Mouse (Mus musculus) midbrain, embryonic 10.5 days (tissue): Measurements from ENCODE around the gene Scarb1. TPM values are rescaled to one million over a fixed set of nuclear protein-coding genes. Genes with fewer than 3 reads are reported as not detected.

Experiments
- DNase-seq: peaks from one replicate; pipeline ENCODE4 v3.0.0-alpha.2; 2017; ENCODE audit warnings: low spot score
- H3K27ac ChIP-seq: fragments of 300-500 bp; sonication (generic); replicated peaks from 2 replicates; pipeline ENCODE4 v1.5.1; 2016; ENCODE audit warnings: mild to moderate bottlenecking
- H3K27me3 ChIP-seq: fragments of 300-500 bp; sonication (generic); 2 replicates; pipeline ENCODE4 v1.6.1; 2016; ENCODE audit warnings: low read depth, mild to moderate bottlenecking; ENCODE audit not compliant: poor library complexity, severe bottlenecking
- H3K36me3 ChIP-seq: fragments of 300-500 bp; sonication (generic); 2 replicates; pipeline ENCODE4 v1.6.1; 2016; ENCODE audit warnings: mild to moderate bottlenecking, moderate library complexity
- H3K4me1 ChIP-seq: fragments of 300-500 bp; sonication (generic); 2 replicates; pipeline ENCODE4 v1.6.1; 2016
- H3K4me3 ChIP-seq: fragments of 300-500 bp; sonication (generic); 2 replicates; pipeline ENCODE4 v1.5.1; 2016; ENCODE audit warnings: mild to moderate bottlenecking, moderate library complexity
- H3K9me3 ChIP-seq: fragments of 300-500 bp; sonication (generic); replicated peaks from 2 replicates; pipeline ENCODE4 v1.6.1; 2016; ENCODE audit warnings: mild to moderate bottlenecking
- WGBS: fragments of 180-500 bp; shearing (Covaris S2); methylation state at CpG from one replicate; pipeline ENCODE4 v1.1.7; 2016; 5-methylcytosine and 5-hydroxymethylcytosine counted together
- polyA plus RNA-seq: library from polyadenylated mRNA; unstranded; fragments of >200 nt; fragmentation: Nextera tagmentation; extraction: Ambion mirVana; gene quantifications from 2 replicates; pipeline ENCODE4 v1.2.1, GENCODE M21; 2016

Scarb1 gene
- polyA plus RNA-seq, 1 experiment from 2014 or later = 52.3 TPM

DNA sequence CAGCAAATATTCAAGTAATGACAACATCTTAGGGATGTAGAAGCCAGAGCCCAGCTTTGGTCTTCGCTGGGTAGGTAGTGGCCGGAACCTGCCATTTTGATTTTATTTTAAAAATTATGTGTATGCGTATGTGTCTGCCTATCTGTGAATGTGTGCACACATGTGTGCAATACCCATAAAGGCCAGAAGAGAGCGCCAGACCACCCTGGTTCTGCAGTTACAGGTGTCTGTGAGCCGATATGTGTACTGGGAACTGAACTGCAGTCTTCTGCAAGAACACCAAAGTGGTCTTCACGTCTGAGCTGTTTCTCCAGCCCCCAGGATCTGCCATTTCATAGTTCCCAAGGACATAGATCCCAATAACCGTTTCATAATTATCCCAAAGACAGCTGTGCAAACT lies 71.1 kb downstream of the Scarb1 start:
- Histone ChIP-seq H3K27ac (no peak overlapping the region), H3K4me1 (peaks cover 37% of the 10 kb centered on the region), H3K36me3 (no peaks in the 10 kb centered on the region), H3K27me3 (no peaks in the 10 kb centered on the region; the same call in 1 of the 2 replicates), H3K4me3 (no peak overlapping the region), H3K9me3 (no peaks in the 10 kb centered on the region)
- DNase-seq = no peak
- 91% methylated on average over 7 of the region's 7 CpGs for WGBS

DNA sequence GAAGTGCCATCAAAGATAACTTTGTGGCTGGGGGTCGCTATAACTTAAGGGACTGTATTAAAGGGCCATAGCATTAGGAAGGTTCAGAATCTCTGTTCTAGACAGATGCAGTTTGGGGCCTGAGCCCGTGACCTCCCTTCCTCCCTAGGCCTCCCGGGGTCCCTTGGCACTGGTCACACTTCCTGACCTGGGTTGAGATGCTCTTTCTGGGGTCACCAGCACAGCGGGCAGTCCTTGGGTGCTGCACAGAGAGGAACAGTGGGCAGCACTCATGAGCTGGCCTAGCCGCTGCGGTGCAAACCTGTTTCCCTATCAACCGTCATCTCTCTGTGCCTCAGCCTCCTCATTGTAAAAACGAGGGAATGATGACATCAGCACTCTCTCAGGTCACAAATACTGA lies 71.5 kb downstream of the Scarb1 start:
- peaks cover 38% of the 10 kb centered on the region for H3K4me1 ChIP-seq
- WGBS = 93% methylated on average over 8 of the region's 8 CpGs

DNA sequence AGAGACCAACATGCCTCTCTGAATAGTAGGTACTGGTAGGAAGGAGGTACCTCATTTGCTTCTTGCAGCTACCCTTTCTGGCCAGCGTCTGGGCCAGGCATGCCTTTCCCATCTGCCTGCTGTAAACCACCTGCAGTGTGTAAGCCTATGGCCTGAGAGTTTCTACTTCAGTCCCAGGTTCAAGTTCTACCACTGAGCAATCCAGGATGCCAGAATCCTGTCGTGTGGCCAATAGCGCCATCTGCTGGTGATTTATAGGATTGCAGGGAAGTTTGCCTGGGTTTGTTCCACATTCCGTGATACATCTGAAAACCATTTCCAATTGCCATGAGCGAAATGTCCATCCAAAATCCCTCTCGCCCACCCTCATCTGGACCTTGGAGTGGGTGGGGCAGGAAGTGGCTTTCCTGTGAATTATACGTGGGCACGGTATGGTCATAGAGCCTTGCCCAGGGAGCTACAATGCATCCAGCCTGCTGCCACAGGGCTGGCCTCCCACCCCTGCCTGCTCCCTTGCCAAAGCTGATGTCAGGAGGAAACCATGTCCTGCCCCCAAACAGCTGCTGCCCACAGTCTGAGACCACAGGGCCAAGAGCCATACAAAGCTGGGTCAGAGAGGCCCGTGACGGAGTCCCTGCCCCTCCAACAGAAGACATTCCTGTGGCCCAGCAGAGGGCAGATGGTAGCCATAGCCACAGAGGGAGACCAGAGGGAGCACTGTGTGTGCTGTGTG lies 72.7 kb downstream of the Scarb1 start:
- Histone ChIP-seq H3K27me3 (no peaks in the 10 kb centered on the region; the same call in 1 of the 2 replicates), H3K27ac (peak overlapping the region; percentile 47), H3K36me3 (no peaks in the 10 kb centered on the region), H3K4me3 (no peak overlapping the region), H3K9me3 (no peaks in the 10 kb centered on the region), H3K4me1 (peaks cover 34% of the 10 kb centered on the region)
- DNase-seq = peak; percentile 76
- 21% methylated on average over 10 of the region's 10 CpGs for WGBS

More for the DNA sequence above, 71.5 kb downstream of the Scarb1 start:
- H3K27ac ChIP-seq = no peak overlapping the region
- H3K9me3 ChIP-seq = no peaks in the 10 kb centered on the region
- H3K4me3 ChIP-seq = no peak overlapping the region
- H3K27me3 ChIP-seq = no peaks in the 10 kb centered on the region; the same call in 1 of the 2 replicates
- H3K36me3 ChIP-seq = no peaks in the 10 kb centered on the region
- no peak for DNase-seq

DNA sequence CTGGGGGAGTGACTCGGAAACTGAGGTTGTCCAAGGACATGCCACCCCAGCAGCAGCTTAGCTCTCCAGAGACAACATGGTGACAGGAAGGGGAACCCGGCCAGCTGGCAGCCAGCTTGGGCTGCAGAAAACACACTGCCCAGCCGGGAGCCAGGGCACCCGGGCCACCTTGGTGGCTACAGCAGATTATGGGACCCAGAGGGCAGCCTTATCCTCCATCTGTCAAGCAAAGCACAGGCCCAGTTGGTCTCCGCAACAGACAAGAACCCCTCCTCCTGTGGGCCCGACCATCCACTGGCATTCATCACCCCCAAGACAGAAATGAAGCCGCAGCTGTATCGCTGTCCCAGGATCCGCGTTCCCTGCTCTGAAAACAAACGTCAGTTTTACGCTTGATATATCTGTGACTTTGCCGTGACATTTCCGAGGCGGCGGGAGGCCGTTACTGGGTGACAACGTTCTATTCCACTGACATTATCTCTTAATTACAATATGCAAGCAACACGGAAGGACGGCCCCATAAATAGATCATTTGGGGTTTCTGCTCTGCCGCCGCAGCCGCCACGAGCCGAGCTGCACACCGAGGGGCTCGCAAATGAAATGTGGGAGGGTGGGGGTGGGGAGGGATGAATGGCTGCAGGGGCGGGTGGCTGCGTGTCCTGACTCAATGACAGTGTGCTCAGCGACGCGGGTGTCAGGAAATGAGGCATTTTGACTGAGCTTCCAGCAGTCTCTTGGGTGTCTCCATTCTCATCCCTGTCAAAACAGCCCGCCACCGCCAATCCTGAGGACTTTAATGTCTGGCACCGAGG lies 73.5 kb downstream of the Scarb1 start:
- no peak for DNase-seq
- WGBS = 71% methylated on average over 35 of the region's 35 CpGs
- H3K4me3 ChIP-seq = no peak overlapping the region
- peak overlapping the region; percentile 58; the same call in 1 of the 2 replicates for H3K27ac ChIP-seq
- no peaks in the 10 kb centered on the region; the same call in 1 of the 2 replicates for H3K27me3 ChIP-seq
- H3K36me3 ChIP-seq = no peaks in the 10 kb centered on the region
- H3K4me1 ChIP-seq = peaks cover 40% of the 10 kb centered on the region
- H3K9me3 ChIP-seq = no peaks in the 10 kb centered on the region

DNA sequence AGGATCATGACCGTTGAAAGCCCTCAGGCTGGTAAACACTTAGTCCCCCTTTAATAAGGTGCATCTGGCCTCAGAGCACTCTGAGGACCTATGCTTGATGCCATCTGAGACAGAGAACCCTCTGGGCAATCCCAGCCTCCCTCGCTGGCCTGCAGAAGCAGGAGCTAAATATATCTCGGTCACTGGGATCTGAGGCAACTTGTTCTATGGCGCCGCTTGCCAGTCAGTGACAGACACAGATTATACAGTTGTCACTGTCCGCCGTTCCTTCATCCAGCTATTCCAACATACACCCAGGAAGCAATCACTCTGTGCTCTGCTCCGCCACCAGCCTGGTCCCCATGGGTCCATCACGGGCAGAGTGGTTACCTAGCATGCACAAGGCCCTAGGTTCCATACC lies 74.8 kb downstream of the Scarb1 start:
- H3K9me3 ChIP-seq = no peaks in the 10 kb centered on the region
- peak overlapping the region; percentile 55; the same call in 1 of the 2 replicates for H3K27ac ChIP-seq
- no peak for DNase-seq
- H3K4me3 ChIP-seq = no peak overlapping the region
- H3K27me3 ChIP-seq = no peaks in the 10 kb centered on the region; the same call in 1 of the 2 replicates
- H3K4me1 ChIP-seq = peaks cover 43% of the 10 kb centered on the region
- 92% methylated on average over 9 of the region's 9 CpGs for WGBS
- no peaks in the 10 kb centered on the region for H3K36me3 ChIP-seq

DNA sequence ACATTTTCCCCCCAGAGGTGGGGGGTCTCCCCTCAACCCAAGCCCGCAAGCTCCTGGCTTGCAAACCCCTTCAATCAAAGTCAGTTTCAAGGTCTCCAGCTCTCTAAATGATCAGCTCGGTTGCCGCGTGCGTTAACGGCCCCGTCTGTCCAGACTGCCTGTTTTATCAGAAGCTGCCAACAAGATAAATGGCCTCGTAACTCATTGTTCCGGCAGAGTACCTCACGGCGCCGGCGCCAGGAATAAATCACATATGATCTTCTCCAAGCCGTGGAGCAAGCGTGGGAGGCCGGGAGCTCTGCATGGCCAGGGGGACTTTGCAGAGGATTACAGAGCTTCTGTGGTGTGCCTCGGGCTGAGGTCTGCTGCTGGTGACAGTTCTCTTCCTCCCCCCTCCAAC lies 76.2 kb downstream of the Scarb1 start:
- peaks cover 46% of the 10 kb centered on the region for H3K4me1 ChIP-seq
- H3K4me3 ChIP-seq = no peak overlapping the region
- no peak overlapping the region for H3K27ac ChIP-seq
- no peak for DNase-seq
- H3K9me3 ChIP-seq = no peaks in the 10 kb centered on the region
- WGBS = 91% methylated on average over 17 of the region's 17 CpGs
- no peaks in the 10 kb centered on the region for H3K27me3 ChIP-seq
- H3K36me3 ChIP-seq = no peaks in the 10 kb centered on the region

DNA sequence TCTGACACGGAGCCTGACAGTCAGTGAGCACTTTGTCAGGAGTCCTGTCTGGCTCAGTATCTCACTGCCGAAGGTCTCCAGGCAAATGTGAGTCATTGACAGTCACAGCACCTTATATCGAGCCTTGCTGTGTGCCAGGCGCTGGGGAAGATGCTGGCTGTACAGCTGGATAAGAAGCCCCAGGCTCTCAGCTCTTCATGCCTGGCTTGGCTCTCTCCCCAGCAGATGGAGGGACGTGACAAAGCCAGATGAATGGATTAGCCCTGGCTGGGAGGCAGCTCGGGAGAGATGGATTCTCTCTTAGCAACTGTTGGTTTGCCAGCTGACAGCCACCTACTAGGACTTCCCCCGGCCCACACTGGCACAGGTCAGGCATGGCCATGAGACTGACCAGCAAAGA lies 78.3 kb downstream of the Scarb1 start:
- no peaks in the 10 kb centered on the region for H3K9me3 ChIP-seq

DNA sequence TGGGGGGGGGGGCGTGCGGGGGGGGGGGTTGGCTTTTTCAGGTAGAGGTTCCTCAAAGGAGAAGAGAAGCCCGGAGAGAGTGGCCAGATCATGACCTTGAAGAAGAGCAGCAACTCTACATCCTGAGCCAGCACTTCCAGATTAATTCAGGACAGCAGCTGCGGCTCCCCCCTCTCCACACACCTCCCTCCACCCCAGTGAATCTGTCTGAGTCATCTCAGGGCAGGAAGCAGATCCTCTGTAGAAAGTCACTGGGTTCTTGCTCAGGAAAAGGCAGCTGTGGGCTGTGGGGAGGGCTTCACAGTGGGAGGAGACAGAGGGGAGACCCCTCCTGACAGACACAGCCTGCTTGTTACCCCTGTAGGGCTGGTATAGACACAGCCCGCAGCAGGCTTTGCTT lies 87.0 kb downstream of the Scarb1 start:
- 82% methylated on average over 4 of the region's 5 CpGs for WGBS
- DNase-seq = no peak
- H3K36me3 ChIP-seq = no peaks in the 10 kb centered on the region
- peaks cover 4% of the 10 kb centered on the region; the same call in 1 of the 2 replicates for H3K4me1 ChIP-seq
- H3K27ac ChIP-seq = 0 out of 2 replicates have a peak overlapping the region, but pooled peaks have one; percentile 14
- H3K27me3 ChIP-seq = no peaks in the 10 kb centered on the region
- H3K9me3 ChIP-seq = no peaks in the 10 kb centered on the region; the same call in 1 of the 2 replicates
- no peak overlapping the region for H3K4me3 ChIP-seq

More for the DNA sequence above, 78.3 kb downstream of the Scarb1 start:
- Histone ChIP-seq H3K4me1 (peaks cover 34% of the 10 kb centered on the region), H3K4me3 (no peak overlapping the region), H3K27ac (peak overlapping the region; percentile 14; the same call in 1 of the 2 replicates), H3K27me3 (no peaks in the 10 kb centered on the region), H3K36me3 (no peaks in the 10 kb centered on the region)
- DNase-seq = no peak
- 57% methylated on average over 7 of the region's 7 CpGs for WGBS

DNA sequence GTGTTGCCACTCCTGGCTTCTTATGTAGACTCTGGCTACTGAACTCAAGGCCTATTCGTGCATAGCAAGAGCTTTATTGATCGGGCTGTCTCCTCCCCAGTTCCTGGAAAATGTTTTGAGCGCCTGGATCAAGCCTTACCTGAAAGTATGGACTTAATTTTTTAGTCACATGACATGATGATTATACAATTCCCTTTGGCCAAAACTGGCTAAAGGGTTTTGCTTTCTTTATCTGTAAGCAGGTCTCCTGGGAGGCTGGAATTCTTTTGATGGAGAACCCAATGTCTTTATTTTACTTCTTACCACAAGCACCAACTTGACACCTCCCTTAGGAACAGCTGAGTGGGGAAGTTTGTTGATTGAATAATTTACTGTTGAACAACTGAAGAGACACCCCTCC lies 87.4 kb downstream of the Scarb1 start:
- no peak for DNase-seq
- Histone ChIP-seq H3K27me3 (no peaks in the 10 kb centered on the region), H3K4me3 (no peak overlapping the region), H3K27ac (no peak overlapping the region), H3K4me1 (peaks cover 4% of the 10 kb centered on the region; the same call in 1 of the 2 replicates), H3K36me3 (no peaks in the 10 kb centered on the region), H3K9me3 (no peaks in the 10 kb centered on the region; the same call in 1 of the 2 replicates)
- 93% methylated on average over 3 of the region's 3 CpGs for WGBS

DNA sequence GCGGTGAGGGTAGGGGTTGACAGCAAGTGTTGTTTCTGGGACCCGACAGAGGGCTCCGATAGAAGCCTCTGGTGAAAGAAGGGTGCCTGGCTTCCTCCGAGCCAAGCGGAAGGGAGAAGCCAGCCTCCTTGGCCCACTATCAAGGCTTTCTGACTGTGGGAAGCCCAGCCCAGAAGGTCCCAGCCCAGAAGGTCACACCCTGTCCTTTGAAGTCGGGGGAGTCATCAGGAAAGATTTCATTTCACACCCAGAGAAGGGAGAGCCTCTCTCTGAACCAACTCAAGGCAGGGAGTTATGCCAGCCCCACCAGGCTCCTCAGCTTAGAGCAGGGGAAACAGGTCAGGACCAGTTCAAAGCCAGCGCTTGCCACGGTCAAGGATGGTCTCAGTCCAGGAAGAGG lies 88.2 kb downstream of the Scarb1 start:
- whole genome bisulfite sequencing = 83% methylated on average over 8 of the region's 8 CpGs
- H3K27ac ChIP-seq = no peak overlapping the region
- no peaks in the 10 kb centered on the region for H3K27me3 ChIP-seq
- peaks cover 4% of the 10 kb centered on the region; the same call in 1 of the 2 replicates for H3K4me1 ChIP-seq
- no peaks in the 10 kb centered on the region; the same call in 1 of the 2 replicates for H3K9me3 ChIP-seq
- H3K4me3 ChIP-seq = no peak overlapping the region
- no peak for DNase-seq
- H3K36me3 ChIP-seq = no peaks in the 10 kb centered on the region

DNA sequence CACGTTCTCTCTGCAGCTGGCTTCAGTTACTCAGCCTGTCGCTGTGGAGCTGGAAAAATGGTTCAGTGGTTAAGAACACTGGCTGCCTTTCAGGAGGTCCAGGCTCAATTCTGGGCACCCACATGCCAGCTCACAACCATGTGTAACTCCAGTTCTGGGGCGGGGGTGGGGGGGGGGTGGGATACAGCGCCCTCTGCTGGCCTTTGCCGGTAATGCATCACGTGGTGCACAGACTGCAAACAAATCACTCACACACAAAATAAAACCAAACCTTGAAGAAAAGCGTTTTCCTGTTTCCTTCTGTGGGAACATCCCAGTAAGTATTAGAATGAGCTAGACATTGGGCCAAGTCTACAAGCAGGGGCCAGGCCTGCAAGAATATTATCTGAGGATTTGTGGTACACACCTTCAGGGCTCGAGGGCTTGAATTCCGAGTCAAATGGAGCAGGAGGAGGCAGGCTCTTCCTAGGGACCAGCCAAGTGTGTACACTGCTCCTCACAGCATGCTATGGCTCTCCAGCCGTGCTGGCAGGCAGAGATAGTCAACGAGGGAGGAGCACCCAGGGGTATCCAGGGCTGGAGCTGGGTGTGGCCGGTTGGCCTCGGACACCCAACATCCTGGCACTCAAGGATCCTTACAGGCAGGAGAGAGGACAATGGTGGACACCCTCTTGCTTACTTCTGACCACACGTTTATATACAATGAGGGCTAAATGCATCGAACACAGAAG lies 88.8 kb downstream of the Scarb1 start:
- 62% methylated on average over 15 of the region's 15 CpGs for WGBS
- no peak overlapping the region for H3K4me3 ChIP-seq
- H3K27ac ChIP-seq = no peak overlapping the region

DNA sequence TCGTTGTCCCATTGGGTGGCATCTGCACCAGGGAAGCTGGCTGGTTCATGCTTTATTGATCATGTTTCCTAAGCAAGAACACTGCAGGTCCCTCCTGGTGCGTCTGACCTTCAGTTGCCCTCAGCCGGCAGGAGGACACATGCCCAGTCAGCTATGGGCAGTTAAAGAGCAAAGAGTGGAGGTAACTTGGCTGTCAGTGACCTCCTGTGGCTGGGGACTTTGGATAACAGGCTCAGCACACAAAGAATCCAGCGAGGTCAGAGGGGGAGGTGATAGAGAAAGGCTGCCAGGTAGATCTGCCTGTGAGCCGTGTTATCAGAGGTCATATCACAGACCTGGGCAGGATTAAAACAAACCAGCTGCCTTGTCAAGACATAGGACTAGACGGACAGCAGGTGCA lies 91.7 kb downstream of the Scarb1 start:
- Histone ChIP-seq H3K4me1 (peaks cover 29% of the 10 kb centered on the region), H3K4me3 (no peak overlapping the region), H3K36me3 (no peaks in the 10 kb centered on the region), H3K27me3 (peaks cover 5% of the 10 kb centered on the region; the same call in 1 of the 2 replicates), H3K27ac (no peak overlapping the region), H3K9me3 (no peaks in the 10 kb centered on the region)
- WGBS = 62% methylated on average over 6 of the region's 6 CpGs
- DNase-seq = no peak

More for the DNA sequence above, 88.8 kb downstream of the Scarb1 start:
- no peaks in the 10 kb centered on the region; the same call in 1 of the 2 replicates for H3K9me3 ChIP-seq
- H3K36me3 ChIP-seq = no peaks in the 10 kb centered on the region
- H3K27me3 ChIP-seq = no peaks in the 10 kb centered on the region
- H3K4me1 ChIP-seq = peaks cover 7% of the 10 kb centered on the region; the same call in 1 of the 2 replicates
- no peak for DNase-seq
